Mouse (Mus musculus): ENCODE data around the gene Fsd1.

GRCm38 (mm10) chr17:55990278-55990898, 4.1 kb downstream of the Fsd1 start:
- no peak for TF ChIP-seq NRF1 (IDR thresholded peaks at IDR 0.05; ENCODE audit: insufficient read depth, low read depth, low read length, poor library complexity, severe bottlenecking)
- TF ChIP-seq POLR2AphosphoS2 (IDR thresholded peaks at IDR 0.05; ENCODE audit: low read length): no peak
- no peak for TF ChIP-seq ZC3H11A (IDR thresholded peaks at IDR 0.05; ENCODE audit: low read depth, low read length)
- TF ChIP-seq JUND (IDR thresholded peaks at IDR 0.05; ENCODE audit: low read depth, low read length): no peak
- no peak for TF ChIP-seq MYC (IDR thresholded peaks at IDR 0.05; ENCODE audit: low read depth, low read length)
